Mouse (Mus musculus) kidney, embryonic 16.5 days (tissue): ENCODE results near the gene Tspan9. TPM values are rescaled to one million over a fixed set of nuclear protein-coding genes. Genes with fewer than 3 reads are reported as not detected.

Experiments
- ATAC-seq: fragments of 200-750 bp; cut with Nextera tagmentation; 2 replicates; pipeline ENCODE4 v1.8.0; 2017; ENCODE audit warnings: moderate TSS enrichment; ENCODE audit not compliant: low FRiP score, low TSS enrichment
- H3K27ac ChIP-seq: fragments of 300-500 bp; sonication (generic); 2 replicates; pipeline ENCODE4 v1.5.1; 2014; ENCODE audit warnings: low read length
- H3K27me3 ChIP-seq: fragments of 300-500 bp; sonication (generic); 2 replicates; pipeline ENCODE4 v1.6.1; 2014; ENCODE audit warnings: low read length, control low read depth, mixed read lengths; ENCODE audit not compliant: insufficient read depth
- H3K36me3 ChIP-seq: fragments of 300-500 bp; sonication (generic); 2 replicates; pipeline ENCODE4 v1.6.1; 2014; ENCODE audit warnings: low read length, control low read depth, mixed read lengths; ENCODE audit not compliant: insufficient read depth
- H3K4me1 ChIP-seq: fragments of 300-500 bp; sonication (generic); 2 replicates; pipeline ENCODE4 v1.6.1; 2014; ENCODE audit warnings: low read length, control low read depth, mixed read lengths; ENCODE audit not compliant: insufficient read depth
- H3K4me2 ChIP-seq: fragments of 300-500 bp; sonication (generic); replicated peaks from 2 replicates; pipeline ENCODE4 v1.6.1; 2014; ENCODE audit warnings: low read depth, low read length
- H3K4me3 ChIP-seq: fragments of 300-500 bp; sonication (generic); 2 replicates; pipeline ENCODE4 v1.5.1; 2014; ENCODE audit warnings: mild to moderate bottlenecking, low read length
- H3K9ac ChIP-seq: fragments of 300-500 bp; sonication (generic); replicated peaks from 2 replicates; pipeline ENCODE4 v1.6.1; 2014; ENCODE audit warnings: low read length
- H3K9me3 ChIP-seq: fragments of 300-500 bp; sonication (generic); 2 replicates; pipeline ENCODE4 v1.6.1; 2016; ENCODE audit warnings: low read length, control low read depth
- WGBS: fragments of 180-500 bp; shearing (Covaris S2); extraction: QIAGEN DNeasy Blood & Tissue Kit; methylation state at CpG from one replicate; pipeline ENCODE4 v1.1.7; 2014; 5-methylcytosine and 5-hydroxymethylcytosine counted together
- polyA plus RNA-seq: library from polyadenylated mRNA; unstranded; fragments of >200 nt; fragmentation: Nextera tagmentation; extraction: Ambion mirVana; gene quantifications from 2 replicates; pipeline ENCODE4 v1.2.1, GENCODE M21; 2015

The Tspan9 gene
- polyA plus RNA-seq, 1 experiment from 2014 or later, result 147 TPM

GRCm38 (mm10) chr6:128002667-128003066 lies 140.7 kb downstream of the Tspan9 start:
- 84% methylated on average over 4 of the region's 4 CpGs for WGBS
- ATAC-seq, result no peak
- Histone ChIP-seq H3K4me1 (peaks cover 13% of the 10 kb centered on the region), H3K36me3 (no peaks in the 10 kb centered on the region), H3K9me3 (no peaks in the 10 kb centered on the region), H3K27ac (no peak overlapping the region), H3K4me2 (no peak overlapping the region), H3K9ac (no peak overlapping the region), H3K4me3 (no peak overlapping the region), H3K27me3 (no peaks in the 10 kb centered on the region)

- Histone ChIP-seq H3K9ac (no peak overlapping the region), H3K36me3 (no peaks in the 10 kb centered on the region), H3K27ac (no peak overlapping the region), H3K9me3 (no peaks in the 10 kb centered on the region), H3K4me3 (no peak overlapping the region), H3K4me2 (no peak overlapping the region), H3K27me3 (no peaks in the 10 kb centered on the region), H3K4me1 (peaks cover 8% of the 10 kb centered on the region)
- 52% methylated on average over 10 of the region's 10 CpGs for WGBS
- ATAC-seq, result no peak
Measured at GRCm38 (mm10) chr6:128002104-128002503, 141.3 kb downstream of the Tspan9 start.

GRCm38 (mm10) chr6:128001587-128001986 lies 141.8 kb downstream of the Tspan9 start:
- no peak for ATAC-seq
- Histone ChIP-seq H3K4me3 (no peak overlapping the region), H3K4me2 (no peak overlapping the region), H3K36me3 (no peaks in the 10 kb centered on the region), H3K9me3 (no peaks in the 10 kb centered on the region), H3K27me3 (no peaks in the 10 kb centered on the region), H3K9ac (no peak overlapping the region), H3K27ac (no peak overlapping the region), H3K4me1 (peaks cover 7% of the 10 kb centered on the region)
- WGBS, result 73% methylated on average over 1 of the region's 1 CpGs

GRCm38 (mm10) chr6:128000777-128001176 lies 142.6 kb downstream of the Tspan9 start:
- H3K4me3 ChIP-seq, result no peak overlapping the region
- no peak overlapping the region for H3K4me2 ChIP-seq
- H3K27me3 ChIP-seq, result no peaks in the 10 kb centered on the region
- H3K9me3 ChIP-seq, result no peaks in the 10 kb centered on the region
- ATAC-seq, result no peak
- H3K27ac ChIP-seq, result no peak overlapping the region
- H3K4me1 ChIP-seq, result peaks cover 7% of the 10 kb centered on the region
- 91% methylated on average over 3 of the region's 3 CpGs for WGBS
- H3K9ac ChIP-seq, result no peak overlapping the region
- no peaks in the 10 kb centered on the region for H3K36me3 ChIP-seq

GRCm38 (mm10) chr6:127999118-127999517 lies 144.3 kb downstream of the Tspan9 start:
- Histone ChIP-seq H3K4me2 (no peak overlapping the region), H3K4me1 (peaks cover 7% of the 10 kb centered on the region), H3K4me3 (no peak overlapping the region), H3K36me3 (no peaks in the 10 kb centered on the region), H3K9me3 (no peaks in the 10 kb centered on the region), H3K27me3 (no peaks in the 10 kb centered on the region), H3K9ac (no peak overlapping the region), H3K27ac (no peak overlapping the region)
- WGBS, result 91% methylated on average over 2 of the region's 2 CpGs
- no peak for ATAC-seq

GRCm38 (mm10) chr6:127996928-127997327 lies 146.5 kb downstream of the Tspan9 start:
- no peaks in the 10 kb centered on the region for H3K27me3 ChIP-seq
- no peak overlapping the region for H3K9ac ChIP-seq
- H3K4me1 ChIP-seq, result peaks cover 2% of the 10 kb centered on the region
- no peaks in the 10 kb centered on the region for H3K36me3 ChIP-seq
- WGBS, result 81% methylated on average over 4 of the region's 5 CpGs
- ATAC-seq, result no peak
- H3K4me3 ChIP-seq, result no peak overlapping the region
- no peaks in the 10 kb centered on the region for H3K9me3 ChIP-seq
- H3K4me2 ChIP-seq, result no peak overlapping the region
- no peak overlapping the region for H3K27ac ChIP-seq

- no peak overlapping the region for H3K4me3 ChIP-seq
- 87% methylated on average over 8 of the region's 8 CpGs for WGBS
- ATAC-seq, result no peak
Measured at GRCm38 (mm10) chr6:127992993-127993392, 150.4 kb downstream of the Tspan9 start.

GRCm38 (mm10) chr6:127991509-127992176 lies 151.8 kb downstream of the Tspan9 start:
- no peak for ATAC-seq
- no peaks in the 10 kb centered on the region for H3K27me3 ChIP-seq
- no peak overlapping the region for H3K27ac ChIP-seq
- 66% methylated on average over 11 of the region's 11 CpGs for WGBS
- no peak overlapping the region for H3K4me3 ChIP-seq
- H3K4me2 ChIP-seq, result no peak overlapping the region
- peaks cover 23% of the 10 kb centered on the region for H3K4me1 ChIP-seq
- no peak overlapping the region for H3K9ac ChIP-seq
- H3K36me3 ChIP-seq, result no peaks in the 10 kb centered on the region
- H3K9me3 ChIP-seq, result no peaks in the 10 kb centered on the region

More at GRCm38 (mm10) chr6:127992993-127993392, 150.4 kb downstream of the Tspan9 start:
- Histone ChIP-seq H3K9me3 (no peaks in the 10 kb centered on the region), H3K4me1 (peaks cover 23% of the 10 kb centered on the region), H3K4me2 (no peak overlapping the region), H3K27ac (no peak overlapping the region), H3K9ac (no peak overlapping the region), H3K36me3 (no peaks in the 10 kb centered on the region), H3K27me3 (no peaks in the 10 kb centered on the region)

- Histone ChIP-seq H3K4me1 (peaks cover 23% of the 10 kb centered on the region), H3K27ac (no peak overlapping the region), H3K36me3 (no peaks in the 10 kb centered on the region), H3K4me2 (no peak overlapping the region), H3K4me3 (no peak overlapping the region), H3K27me3 (no peaks in the 10 kb centered on the region), H3K9ac (no peak overlapping the region), H3K9me3 (no peaks in the 10 kb centered on the region)
- peak; percentile 69; the same call in 1 of the 2 replicates for ATAC-seq
- 61% methylated on average over 11 of the region's 11 CpGs for WGBS
Measured at GRCm38 (mm10) chr6:127989624-127990212, 153.7 kb downstream of the Tspan9 start.

GRCm38 (mm10) chr6:127988944-127989494 lies 154.4 kb downstream of the Tspan9 start:
- WGBS, result 88% methylated on average over 12 of the region's 12 CpGs
- no peak overlapping the region for H3K4me2 ChIP-seq
- no peaks in the 10 kb centered on the region for H3K9me3 ChIP-seq
- H3K4me1 ChIP-seq, result peaks cover 23% of the 10 kb centered on the region
- H3K4me3 ChIP-seq, result no peak overlapping the region
- no peaks in the 10 kb centered on the region for H3K36me3 ChIP-seq
- no peak overlapping the region for H3K9ac ChIP-seq
- ATAC-seq, result no peak
- H3K27ac ChIP-seq, result no peak overlapping the region
- H3K27me3 ChIP-seq, result no peaks in the 10 kb centered on the region
